Mouse (Mus musculus) myocyte (in vitro differentiated cells): ENCODE measurements at regions not wholly inside any gene's neighbourhood (a gene's known extent, or its start where the extent isn't known, plus 50 kb on each side); places are given as distances from the start of the nearest gene placed in this dataset.

ENCODE experiments used
- H3K27me3 ChIP-seq: one replicate; pipeline ENCODE4 v1.6.1; 2011; ENCODE audit not compliant: control insufficient read depth, insufficient read depth, insufficient read length
- H3K36me3 ChIP-seq: one replicate; pipeline ENCODE4 v1.6.1; 2011; ENCODE audit not compliant: control insufficient read depth, insufficient read depth
- H3K4me2 ChIP-seq: one replicate; pipeline ENCODE4 v1.6.1; 2011; ENCODE audit warnings: low read depth, control low read depth
- H3K4me3 ChIP-seq: one replicate; pipeline ENCODE4 v1.5.1; 2011; ENCODE audit warnings: mild to moderate bottlenecking, control low read depth, moderate library complexity
- H3K79me2 ChIP-seq: one replicate; pipeline ENCODE4 v1.6.1; 2011; ENCODE audit not compliant: control insufficient read depth, insufficient read depth
- H3ac ChIP-seq: one replicate; pipeline ENCODE4 v1.6.1; 2011; ENCODE audit not compliant: control insufficient read depth, insufficient read length
- CEBPB ChIP-seq: IDR thresholded peaks from 2 replicates; pipeline ENCODE4 v1.6.1; 2011; ENCODE audit warnings: mild to moderate bottlenecking, moderate library complexity; ENCODE audit not compliant: poor library complexity, insufficient read depth, severe bottlenecking
- E2F4 ChIP-seq: IDR thresholded peaks from one replicate; pipeline ENCODE4 v1.6.1; 2011; ENCODE audit warnings: mild to moderate bottlenecking, control low read depth, moderate library complexity; ENCODE audit not compliant: insufficient read depth
- MAX ChIP-seq: IDR thresholded peaks from one replicate; pipeline ENCODE4 v1.6.1; 2011; ENCODE audit warnings: low read depth, mild to moderate bottlenecking, control low read depth
- MYOD1 ChIP-seq, 3 experiments: IDR thresholded peaks; one replicate each; pipeline ENCODE4 v1.6.1; 2011; ENCODE audit warnings: control low read depth in 2 of 3, low read depth in 2 of 3, mild to moderate bottlenecking in 2 of 3, moderate library complexity in 1 of 3; ENCODE audit not compliant: insufficient read length in 2 of 3, control insufficient read depth in 1 of 3
- MYOG ChIP-seq, 3 experiments: IDR thresholded peaks; one replicate each; pipeline ENCODE4 v1.6.1; 2011; ENCODE audit warnings: control low read depth in 2 of 3, low read depth in 2 of 3, mild to moderate bottlenecking in 2 of 3; ENCODE audit not compliant: insufficient read length in 2 of 3, control insufficient read depth in 1 of 3, insufficient read depth in 1 of 3
- POLR2A ChIP-seq: IDR thresholded peaks from one replicate; pipeline ENCODE4 v1.6.1; 2011; ENCODE audit warnings: low read depth, mild to moderate bottlenecking, control low read depth, moderate library complexity; ENCODE audit not compliant: insufficient read length
- POLR2AphosphoS2 ChIP-seq: IDR thresholded peaks from one replicate; pipeline ENCODE4 v1.6.1; 2011; ENCODE audit warnings: low read depth, control low read depth; ENCODE audit not compliant: insufficient read length
- REST ChIP-seq: IDR thresholded peaks from one replicate; pipeline ENCODE4 v1.6.1; 2011; ENCODE audit warnings: mild to moderate bottlenecking, control low read depth, moderate library complexity; ENCODE audit not compliant: insufficient read depth, insufficient read length
- SRF ChIP-seq: IDR thresholded peaks from one replicate; pipeline ENCODE4 v1.6.1; 2011; ENCODE audit warnings: low read depth; ENCODE audit not compliant: control insufficient read depth, insufficient read length
- TCF12 ChIP-seq: IDR thresholded peaks from one replicate; pipeline ENCODE4 v1.6.1; 2011; ENCODE audit warnings: mild to moderate bottlenecking, control low read depth; ENCODE audit not compliant: poor library complexity, insufficient read depth, severe bottlenecking
- TCF3 ChIP-seq: IDR thresholded peaks from one replicate; pipeline ENCODE4 v1.6.1; 2011; ENCODE audit warnings: low read depth, control low read depth; ENCODE audit not compliant: insufficient read length
- USF1 ChIP-seq: IDR thresholded peaks from one replicate; pipeline ENCODE4 v1.6.1; 2011; ENCODE audit warnings: low read depth, mild to moderate bottlenecking, control low read depth, moderate library complexity

- H3K4me3 ChIP-seq: no peak overlapping the region
- no peaks in the 10 kb centered on the region for H3K27me3 ChIP-seq
- no peak overlapping the region for H3K4me2 ChIP-seq
- no peak for TF ChIP-seq MYOD1 (IDR thresholded peaks at IDR 0.05; ENCODE audit: control insufficient read depth in 1 of 3, insufficient read length in 2 of 3, low read depth in 2 of 3)
- no peak for TF ChIP-seq TCF3
- TF ChIP-seq E2F4: no peak
- no peak for TF ChIP-seq POLR2A
- TF ChIP-seq REST: no peak
- no peak for TF ChIP-seq CEBPB
- no peak for TF ChIP-seq TCF12
- no peak for TF ChIP-seq POLR2AphosphoS2
- H3K36me3 ChIP-seq: no peaks in the 10 kb centered on the region
- no peak overlapping the region for H3ac ChIP-seq
- H3K79me2 ChIP-seq: no peaks in the 10 kb centered on the region
Measured at GRCm38 (mm10) chr6:141148417-141149169, 100.5 kb upstream of the Pde3a start.

DNA sequence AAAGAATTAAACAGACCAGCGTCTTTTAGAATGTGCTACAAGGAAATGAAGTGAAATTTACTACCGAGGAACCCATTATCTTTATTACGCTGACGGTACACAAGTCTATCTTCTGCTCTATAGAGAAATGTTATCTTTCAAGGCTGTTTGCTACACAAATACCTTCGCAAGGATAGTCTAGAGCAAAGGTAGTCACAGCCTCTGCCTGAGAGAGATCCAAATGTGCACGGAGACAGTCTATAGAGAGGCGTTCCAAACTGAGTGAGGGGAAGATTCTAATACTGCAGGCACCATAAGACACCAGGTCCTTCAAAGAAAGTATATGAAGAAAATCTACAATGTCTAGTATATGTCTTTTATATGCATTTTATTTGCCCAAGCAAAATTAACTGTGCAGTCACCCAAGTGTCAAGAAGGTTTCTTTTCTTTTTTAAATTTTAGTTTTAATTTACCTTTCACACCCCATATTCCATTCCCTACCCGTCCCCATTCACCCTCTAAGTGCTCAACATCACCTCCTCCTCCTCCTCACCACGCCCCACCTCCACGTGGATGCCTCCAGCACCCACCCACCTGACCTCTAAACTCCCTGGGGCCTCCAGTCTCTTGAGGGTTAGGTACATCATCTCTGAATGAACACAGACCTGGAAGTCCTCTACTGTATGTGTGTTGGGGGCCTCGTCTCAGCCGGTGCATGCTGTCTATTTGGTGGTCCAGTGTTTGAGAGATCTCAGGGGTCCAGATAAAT, 99.7 kb upstream of the Pde3a start:
- Histone ChIP-seq H3K27me3 (no peaks in the 10 kb centered on the region), H3K79me2 (no peaks in the 10 kb centered on the region), H3K4me3 (no peak overlapping the region), H3ac (no peak overlapping the region), H3K36me3 (no peaks in the 10 kb centered on the region), H3K4me2 (no peak overlapping the region)
- no peak for TF ChIP-seq E2F4
- TF ChIP-seq POLR2A: no peak
- no peak for TF ChIP-seq USF1
- no peak for TF ChIP-seq MYOG (IDR thresholded peaks at IDR 0.05; ENCODE audit: control insufficient read depth in 1 of 3, insufficient read depth in 1 of 3, insufficient read length in 2 of 3, low read depth in 2 of 3)
- no peak for TF ChIP-seq REST
- no peak for TF ChIP-seq CEBPB
- no peak for TF ChIP-seq MAX
- no peak for TF ChIP-seq SRF
- no peak for TF ChIP-seq MYOD1 (IDR thresholded peaks at IDR 0.05; ENCODE audit: control insufficient read depth in 1 of 3, insufficient read length in 2 of 3, low read depth in 2 of 3)
- no peak for TF ChIP-seq POLR2AphosphoS2

DNA sequence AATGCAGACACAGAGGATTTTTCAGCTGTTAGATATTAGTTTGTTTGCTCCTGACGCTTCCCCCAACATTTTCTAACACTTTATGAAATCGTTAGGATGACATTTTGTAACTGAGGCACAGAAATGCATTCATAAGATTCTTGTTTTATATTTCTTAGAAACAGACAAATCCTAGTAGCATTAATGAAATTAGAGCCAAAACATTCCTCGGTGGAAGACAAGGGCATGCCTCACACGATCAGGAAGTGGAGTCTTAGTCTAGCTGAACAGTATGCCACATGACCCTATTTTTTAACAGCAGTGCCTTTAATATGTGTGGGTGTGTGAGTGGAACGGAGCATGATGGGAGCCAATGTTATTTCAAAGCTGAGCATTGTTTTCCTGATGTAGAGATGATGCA, 89.7 kb upstream of the Pde3a start:
- Histone ChIP-seq H3ac (no peak overlapping the region), H3K79me2 (no peaks in the 10 kb centered on the region), H3K4me2 (no peak overlapping the region), H3K36me3 (no peaks in the 10 kb centered on the region), H3K4me3 (no peak overlapping the region), H3K27me3 (no peaks in the 10 kb centered on the region)
- TF ChIP-seq REST: no peak
- no peak for TF ChIP-seq POLR2AphosphoS2
- no peak for TF ChIP-seq SRF
- no peak for TF ChIP-seq POLR2A
- TF ChIP-seq TCF3: no peak
- TF ChIP-seq MAX: no peak
- TF ChIP-seq MYOD1 (IDR thresholded peaks at IDR 0.05; ENCODE audit: control insufficient read depth in 1 of 3, insufficient read length in 2 of 3, low read depth in 2 of 3): no peak
- TF ChIP-seq CEBPB: no peak
- no peak for TF ChIP-seq E2F4
- no peak for TF ChIP-seq USF1
- no peak for TF ChIP-seq MYOG (IDR thresholded peaks at IDR 0.05; ENCODE audit: control insufficient read depth in 1 of 3, insufficient read depth in 1 of 3, insufficient read length in 2 of 3, low read depth in 2 of 3)
- no peak for TF ChIP-seq TCF12

GRCm38 (mm10) chr6:141161626-141162233, 87.3 kb upstream of the Pde3a start:
- Histone ChIP-seq H3K4me2 (no peak overlapping the region), H3ac (no peak overlapping the region), H3K27me3 (no peaks in the 10 kb centered on the region), H3K79me2 (no peaks in the 10 kb centered on the region), H3K36me3 (no peaks in the 10 kb centered on the region), H3K4me3 (no peak overlapping the region)
- TF ChIP-seq POLR2AphosphoS2: no peak
- no peak for TF ChIP-seq TCF3
- no peak for TF ChIP-seq SRF

- Histone ChIP-seq H3K79me2 (no peaks in the 10 kb centered on the region), H3K27me3 (no peaks in the 10 kb centered on the region), H3K36me3 (no peaks in the 10 kb centered on the region), H3K4me3 (no peak overlapping the region), H3K4me2 (no peak overlapping the region), H3ac (no peak overlapping the region)
- TF ChIP-seq REST: no peak
- no peak for TF ChIP-seq SRF
- TF ChIP-seq TCF12: no peak
- no peak for TF ChIP-seq CEBPB
- TF ChIP-seq USF1: no peak
- TF ChIP-seq POLR2A: no peak
- TF ChIP-seq POLR2AphosphoS2: no peak
- TF ChIP-seq E2F4: no peak
- no peak for TF ChIP-seq TCF3
- no peak for TF ChIP-seq MYOD1 (IDR thresholded peaks at IDR 0.05; ENCODE audit: control insufficient read depth in 1 of 3, insufficient read length in 2 of 3, low read depth in 2 of 3)
- no peak for TF ChIP-seq MYOG (IDR thresholded peaks at IDR 0.05; ENCODE audit: control insufficient read depth in 1 of 3, insufficient read depth in 1 of 3, insufficient read length in 2 of 3, low read depth in 2 of 3)
- TF ChIP-seq MAX: no peak
Measured at GRCm38 (mm10) chr6:141167270-141167669, 81.8 kb upstream of the Pde3a start.
